Mouse (Mus musculus) intestine, postnatal 0 days (tissue): ENCODE results near the gene Mrpl50. TPM values are rescaled to one million over a fixed set of nuclear protein-coding genes. Genes with fewer than 3 reads are reported as not detected.

Experiments
- ATAC-seq: fragments of 200-750 bp; cut with Nextera tagmentation; 2 replicates; pipeline ENCODE4 v1.8.0; 2017; ENCODE audit warnings: mild to moderate bottlenecking, moderate TSS enrichment, moderate library complexity
- H3K27ac ChIP-seq: fragments of 300-500 bp; sonication (generic); 2 replicates; pipeline ENCODE4 v1.5.1; 2014; ENCODE audit warnings: mild to moderate bottlenecking, low read depth, low read length, moderate library complexity
- H3K27me3 ChIP-seq: fragments of 300-500 bp; sonication (generic); replicated peaks from 2 replicates; pipeline ENCODE4 v1.6.1; 2014; ENCODE audit warnings: low read length, mixed read lengths; ENCODE audit not compliant: control insufficient read depth, insufficient read depth
- H3K36me3 ChIP-seq: fragments of 300-500 bp; sonication (generic); 2 replicates; pipeline ENCODE4 v1.6.1; 2014; ENCODE audit warnings: mild to moderate bottlenecking, moderate library complexity; ENCODE audit not compliant: control insufficient read depth, insufficient read depth
- H3K4me1 ChIP-seq: fragments of 300-500 bp; sonication (generic); replicated peaks from 2 replicates; pipeline ENCODE4 v1.6.1; 2014; ENCODE audit warnings: antibody characterized with exemption, low read length, mixed read lengths; ENCODE audit not compliant: control insufficient read depth, insufficient read depth
- H3K4me2 ChIP-seq: fragments of 300-500 bp; sonication (generic); replicated peaks from 2 replicates; pipeline ENCODE4 v1.6.1; 2014; ENCODE audit warnings: low read depth, mild to moderate bottlenecking, moderate library complexity
- H3K4me3 ChIP-seq: fragments of 300-500 bp; sonication (generic); 2 replicates; pipeline ENCODE4 v1.5.1; 2014; ENCODE audit warnings: low read depth, low read length
- H3K9ac ChIP-seq: fragments of 300-500 bp; sonication (generic); 2 replicates; pipeline ENCODE4 v1.6.1; 2014; ENCODE audit warnings: mild to moderate bottlenecking, low read depth, low read length
- H3K9me3 ChIP-seq: fragments of 300-500 bp; sonication (generic); 2 replicates; pipeline ENCODE4 v1.6.1; 2016; ENCODE audit warnings: mixed run types; ENCODE audit not compliant: control insufficient read depth
- CTCF ChIP-seq: sonication (generic); IDR thresholded peaks from 2 replicates; pipeline ENCODE4 v1.5.1; 2016; ENCODE audit warnings: low read depth, mild to moderate bottlenecking, control low read depth, antibody characterized with exemption, moderate library complexity
- WGBS: fragments of 180-500 bp; shearing (Covaris S2); extraction: QIAGEN DNeasy Blood & Tissue Kit; methylation state at CpG from one replicate; pipeline ENCODE4 v1.1.7; 2014; 5-methylcytosine and 5-hydroxymethylcytosine counted together
- polyA plus RNA-seq: library from polyadenylated mRNA; unstranded; fragments of >200 nt; fragmentation: Nextera tagmentation; extraction: Ambion mirVana; gene quantifications from 2 replicates; pipeline ENCODE4 v1.2.1, GENCODE M21; 2015

The Mrpl50 gene
- polyA plus RNA-seq = 46.0 and 46.3 TPM in 2 replicates

- Histone ChIP-seq H3K9ac (peak within 1 kb of the TSS; percentile 64), H3K4me1 (peaks cover 4% of the 10 kb centered on the region; the same call in 1 of the 2 replicates), H3K27ac (peak within 1 kb of the TSS; percentile 46), H3K9me3 (no peaks in the 10 kb centered on the region), H3K27me3 (no peaks in the 10 kb centered on the region), H3K4me3 (peak within 1 kb of the TSS; percentile 75), H3K36me3 (peaks cover 11% of the 10 kb centered on the region; the same call in 1 of the 2 replicates), H3K4me2 (peak within 1 kb of the TSS; percentile 86)
- peak; percentile 98 for ATAC-seq
- WGBS = under 1% methylated on average over 41 of the region's 41 CpGs
- TF ChIP-seq CTCF = no peak
Measured at GRCm38 (mm10) chr4:49520572-49521340, at the start of gene Mrpl50, which contains the start of gene Zfp189. Mrpl50 (minus strand) TSS chr4:49521093. Zfp189 (plus strand) TSS chr4:49521176.

- Histone ChIP-seq H3K27ac (no peak overlapping the region), H3K4me2 (no peak overlapping the region), H3K27me3 (no peaks in the 10 kb centered on the region), H3K9ac (no peak overlapping the region), H3K9me3 (no peaks in the 10 kb centered on the region), H3K36me3 (no peaks in the 10 kb centered on the region), H3K4me3 (no peak overlapping the region), H3K4me1 (no peaks in the 10 kb centered on the region)
- ATAC-seq = peak; percentile 90
- 17% methylated on average over 3 of the region's 3 CpGs for WGBS
- TF ChIP-seq CTCF = peak; percentile 95
Measured at GRCm38 (mm10) chr4:49567613-49568012, 46.7 kb upstream of the Mrpl50 start.

- WGBS = 64% methylated on average over 20 of the region's 20 CpGs
- H3K27me3 ChIP-seq = no peaks in the 10 kb centered on the region
- no peak overlapping the region for H3K9ac ChIP-seq
- no peaks in the 10 kb centered on the region for H3K36me3 ChIP-seq
- H3K4me3 ChIP-seq = no peak overlapping the region
- no peak overlapping the region for H3K4me2 ChIP-seq
- H3K9me3 ChIP-seq = no peaks in the 10 kb centered on the region
- TF ChIP-seq CTCF = no peak
- H3K27ac ChIP-seq = no peak overlapping the region
- H3K4me1 ChIP-seq = no peaks in the 10 kb centered on the region; the same call in 1 of the 2 replicates
- peak; percentile 77 for ATAC-seq
Measured at GRCm38 (mm10) chr4:49559915-49560772, 39.3 kb upstream of the Mrpl50 start.

GRCm38 (mm10) chr4:49558181-49558580 is 37.3 kb upstream of the Mrpl50 start:
- H3K27me3 ChIP-seq = no peaks in the 10 kb centered on the region
- H3K4me2 ChIP-seq = no peak overlapping the region
- no peak overlapping the region for H3K9ac ChIP-seq
- H3K4me1 ChIP-seq = no peaks in the 10 kb centered on the region; the same call in 1 of the 2 replicates
- H3K4me3 ChIP-seq = no peak overlapping the region
- H3K27ac ChIP-seq = peak overlapping the region; percentile 63
- 27% methylated on average over 2 of the region's 2 CpGs for WGBS
- no peak for TF ChIP-seq CTCF
- H3K36me3 ChIP-seq = no peaks in the 10 kb centered on the region
- H3K9me3 ChIP-seq = no peaks in the 10 kb centered on the region
- peak; percentile 72 for ATAC-seq

- H3K9ac ChIP-seq = no peak overlapping the region
- H3K4me2 ChIP-seq = no peak overlapping the region
- H3K4me3 ChIP-seq = no peak overlapping the region
- peak overlapping the region; percentile 63 for H3K27ac ChIP-seq
- ATAC-seq = no peak
- H3K36me3 ChIP-seq = no peaks in the 10 kb centered on the region
- no peak for TF ChIP-seq CTCF
- H3K9me3 ChIP-seq = no peaks in the 10 kb centered on the region
- 97% methylated on average over 7 of the region's 7 CpGs for WGBS
- no peaks in the 10 kb centered on the region; the same call in 1 of the 2 replicates for H3K4me1 ChIP-seq
- no peaks in the 10 kb centered on the region for H3K27me3 ChIP-seq
Measured at GRCm38 (mm10) chr4:49557375-49557774, 36.5 kb upstream of the Mrpl50 start.

GRCm38 (mm10) chr4:49553380-49553779 is 32.5 kb upstream of the Mrpl50 start:
- no peaks in the 10 kb centered on the region for H3K4me1 ChIP-seq
- H3K27me3 ChIP-seq = no peaks in the 10 kb centered on the region
- no peak overlapping the region for H3K4me3 ChIP-seq
- no peak overlapping the region for H3K9ac ChIP-seq
- TF ChIP-seq CTCF = no peak
- ATAC-seq = peak; percentile 62
- peak overlapping the region; percentile 54 for H3K27ac ChIP-seq
- H3K36me3 ChIP-seq = no peaks in the 10 kb centered on the region
- H3K4me2 ChIP-seq = no peak overlapping the region
- 35% methylated on average over 5 of the region's 5 CpGs for WGBS
- H3K9me3 ChIP-seq = no peaks in the 10 kb centered on the region
